Mouse (Mus musculus) C2C12 (cell line): ENCODE results near the gene B9d2. TPM values are rescaled to one million over a fixed set of nuclear protein-coding genes. Genes with fewer than 3 reads are reported as not detected.

Experiments
- H3K27me3 ChIP-seq: one replicate; pipeline ENCODE4 v1.6.1; 2011; ENCODE audit not compliant: control insufficient read depth, insufficient read depth, insufficient read length
- H3K36me3 ChIP-seq: one replicate; pipeline ENCODE4 v1.6.1; 2011; ENCODE audit not compliant: control insufficient read depth, insufficient read depth
- H3K4me3 ChIP-seq: one replicate; pipeline ENCODE4 v1.5.1; 2011; ENCODE audit warnings: mild to moderate bottlenecking, control low read depth; ENCODE audit not compliant: poor library complexity, insufficient read depth, severe bottlenecking
- H3K79me2 ChIP-seq: one replicate; pipeline ENCODE4 v1.6.1; 2011; ENCODE audit not compliant: control insufficient read depth, insufficient read depth
- H3K79me3 ChIP-seq: one replicate; pipeline ENCODE4 v1.6.1; 2011; ENCODE audit warnings: low read depth, control low read depth
- H3ac ChIP-seq: one replicate; pipeline ENCODE3; 2011; ENCODE audit warnings: low read depth; ENCODE audit not compliant: control insufficient read depth, insufficient read length
- CEBPB ChIP-seq: IDR thresholded peaks from one replicate; pipeline ENCODE4 v1.6.1; 2011; ENCODE audit warnings: low read depth, mild to moderate bottlenecking, control low read depth, moderate library complexity
- CTCF ChIP-seq: IDR thresholded peaks from one replicate; pipeline ENCODE4 v1.5.1; 2011; ENCODE audit not compliant: control insufficient read depth, insufficient read depth, insufficient read length
- FOSL1 ChIP-seq: IDR thresholded peaks from one replicate; pipeline ENCODE4 v1.8.0; 2011; ENCODE audit warnings: mild to moderate bottlenecking, low read length; ENCODE audit not compliant: poor library complexity, insufficient read depth, severe bottlenecking
- MAX ChIP-seq: IDR thresholded peaks from one replicate; pipeline ENCODE4 v1.6.1; 2011; ENCODE audit warnings: mild to moderate bottlenecking, control low read depth
- MYOD1 ChIP-seq: IDR thresholded peaks from one replicate; pipeline ENCODE4 v1.6.1; 2011; ENCODE audit warnings: low read depth; ENCODE audit not compliant: control insufficient read depth, insufficient read length
- MYOG ChIP-seq: IDR thresholded peaks from one replicate; pipeline ENCODE4 v1.6.1; 2011; ENCODE audit not compliant: control insufficient read depth, insufficient read length; ENCODE audit errors: extremely low read depth
- USF1 ChIP-seq: IDR thresholded peaks from one replicate; pipeline ENCODE4 v1.6.1; 2011; ENCODE audit warnings: low read depth, mild to moderate bottlenecking, control low read depth, moderate library complexity
- polyA plus RNA-seq: library from polyadenylated mRNA; unstranded; fragments of >200 nt; fragmentation: generic; extraction: Trizol; gene quantifications from one replicate; pipeline ENCODE4 v1.2.1, GENCODE M21; 2012; ENCODE audit warnings: missing spikeins

B9d2 gene
- polyA plus RNA-seq, 1 experiment = 33.0 TPM

- no peaks in the 10 kb centered on the region for H3K27me3 ChIP-seq
- no peaks in the 10 kb centered on the region for H3K79me2 ChIP-seq
- H3ac ChIP-seq = no peak overlapping the region
- TF ChIP-seq CTCF (no peak), MYOD1 (no peak)
- H3K4me3 ChIP-seq = no peak overlapping the region
- no peaks in the 10 kb centered on the region for H3K79me3 ChIP-seq
- H3K36me3 ChIP-seq = peaks cover 34% of the 10 kb centered on the region
Observed at GRCm38 (mm10) chr7:25702350-25702749, 21.8 kb downstream of the B9d2 start.

- Histone ChIP-seq H3K4me3 (no peak overlapping the region), H3K27me3 (no peaks in the 10 kb centered on the region), H3K36me3 (peaks cover 26% of the 10 kb centered on the region), H3K79me3 (no peaks in the 10 kb centered on the region), H3K79me2 (no peaks in the 10 kb centered on the region), H3ac (no peak overlapping the region)
- TF ChIP-seq MAX (no peak), USF1 (no peak), MYOG (no peak), MYOD1 (no peak), CTCF (no peak)
Observed at GRCm38 (mm10) chr7:25703793-25704494, 23.4 kb downstream of the B9d2 start.

- Histone ChIP-seq H3K79me2 (no peaks in the 10 kb centered on the region), H3K36me3 (peaks cover 26% of the 10 kb centered on the region), H3K4me3 (no peak overlapping the region), H3K79me3 (no peaks in the 10 kb centered on the region), H3K27me3 (no peaks in the 10 kb centered on the region), H3ac (no peak overlapping the region)
- TF ChIP-seq MYOD1 (no peak), USF1 (no peak), MYOG (no peak), MAX (no peak), CTCF (no peak), FOSL1 (no peak), CEBPB (no peak)
Observed at GRCm38 (mm10) chr7:25704716-25705364, 24.3 kb downstream of the B9d2 start.

- Histone ChIP-seq H3ac (no peak overlapping the region), H3K79me3 (no peaks in the 10 kb centered on the region), H3K36me3 (peaks cover 21% of the 10 kb centered on the region), H3K4me3 (no peak overlapping the region), H3K79me2 (no peaks in the 10 kb centered on the region), H3K27me3 (no peaks in the 10 kb centered on the region)
- TF ChIP-seq USF1 (no peak), CTCF (no peak), MAX (no peak), FOSL1 (no peak), MYOD1 (no peak), MYOG (no peak), CEBPB (no peak)
Observed at GRCm38 (mm10) chr7:25705801-25706251, 25.2 kb downstream of the B9d2 start.

GRCm38 (mm10) chr7:25706578-25707170 is 26.1 kb downstream of the B9d2 start:
- TF ChIP-seq MAX = no peak
- no peak for TF ChIP-seq FOSL1
- no peak for TF ChIP-seq USF1
- no peak for TF ChIP-seq CEBPB
- TF ChIP-seq MYOG = no peak
- no peak for TF ChIP-seq MYOD1
- TF ChIP-seq CTCF = no peak
- H3K27me3 ChIP-seq = no peaks in the 10 kb centered on the region
- H3K36me3 ChIP-seq = peaks cover 13% of the 10 kb centered on the region
- no peaks in the 10 kb centered on the region for H3K79me3 ChIP-seq
- no peaks in the 10 kb centered on the region for H3K79me2 ChIP-seq
- no peak overlapping the region for H3ac ChIP-seq
- H3K4me3 ChIP-seq = no peak overlapping the region
